Mouse (Mus musculus): ENCODE results near the gene 2310034G01Rik. TPM values are rescaled to one million over a fixed set of nuclear protein-coding genes. Genes with fewer than 3 reads are reported as not detected.

2310034G01Rik gene
- polyA plus RNA-seq, 1 experiment from 2014 or later: 2.6 TPM

- no peak overlapping the region for H3K27ac ChIP-seq (ENCODE audit: low read length)
- H3K9me3 ChIP-seq (ENCODE audit: low read length): no peaks in the 10 kb centered on the region
- no peak overlapping the region for H3K4me3 ChIP-seq (ENCODE audit: low read length)
- WGBS: 80% methylated on average over 11 of the region's 11 CpGs
- H3K4me2 ChIP-seq (replicated peaks; ENCODE audit: low read depth, low read length): no peak overlapping the region
- H3K9ac ChIP-seq (replicated peaks; ENCODE audit: low read length): no peak overlapping the region
- no peak for ATAC-seq (ENCODE audit: low FRiP score, low TSS enrichment)
- H3K36me3 ChIP-seq (ENCODE audit: insufficient read depth, low read length): no peaks in the 10 kb centered on the region
- H3K27me3 ChIP-seq (ENCODE audit: insufficient read depth, low read length): no peaks in the 10 kb centered on the region
- peaks cover 2% of the 10 kb centered on the region; the same call in 1 of the 2 replicates for H3K4me1 ChIP-seq (ENCODE audit: insufficient read depth, low read length)
Measured at GRCm38 (mm10) chr19:46363294-46364009, 13.3 kb upstream of the 2310034G01Rik start.

- Histone ChIP-seq H3K9me3 (ENCODE audit: low read length) (no peaks in the 10 kb centered on the region), H3K9ac (replicated peaks; ENCODE audit: low read length) (no peak overlapping the region), H3K36me3 (ENCODE audit: insufficient read depth, low read length) (no peaks in the 10 kb centered on the region), H3K4me3 (ENCODE audit: low read length) (no peak overlapping the region), H3K27me3 (ENCODE audit: insufficient read depth, low read length) (0 out of 2 replicates have a peak, but pooled peaks cover 4% of the 10 kb centered on the region), H3K4me2 (replicated peaks; ENCODE audit: low read depth, low read length) (no peak overlapping the region), H3K27ac (ENCODE audit: low read length) (no peak overlapping the region), H3K4me1 (ENCODE audit: insufficient read depth, low read length) (peaks cover 13% of the 10 kb centered on the region)
- no peak for ATAC-seq (ENCODE audit: low FRiP score, low TSS enrichment)
- 86% methylated on average over 8 of the region's 8 CpGs for WGBS
Measured at GRCm38 (mm10) chr19:46362104-46362503, 12.0 kb upstream of the 2310034G01Rik start.

- H3K9ac ChIP-seq (replicated peaks; ENCODE audit: low read length): no peak overlapping the region
- H3K4me2 ChIP-seq (replicated peaks; ENCODE audit: low read depth, low read length): peak overlapping the region; percentile 90
- no peak for ATAC-seq (ENCODE audit: low FRiP score, low TSS enrichment)
- H3K27me3 ChIP-seq (ENCODE audit: insufficient read depth, low read length): peaks cover 6% of the 10 kb centered on the region; the same call in 1 of the 2 replicates
- 62% methylated on average over 4 of the region's 4 CpGs for WGBS
- no peaks in the 10 kb centered on the region for H3K36me3 ChIP-seq (ENCODE audit: insufficient read depth, low read length)
- H3K9me3 ChIP-seq (ENCODE audit: low read length): no peaks in the 10 kb centered on the region
- H3K4me1 ChIP-seq (ENCODE audit: insufficient read depth, low read length): peaks cover 13% of the 10 kb centered on the region
- no peak overlapping the region for H3K4me3 ChIP-seq (ENCODE audit: low read length)
- H3K27ac ChIP-seq (ENCODE audit: low read length): peak overlapping the region; percentile 3; the same call in 1 of the 2 replicates
Measured at GRCm38 (mm10) chr19:46358381-46358780, 8.3 kb upstream of the 2310034G01Rik start.

- no peaks in the 10 kb centered on the region for H3K9me3 ChIP-seq (ENCODE audit: low read length)
- peak overlapping the region; percentile 60 for H3K4me3 ChIP-seq (ENCODE audit: low read length)
- peak; percentile 68 for ATAC-seq (ENCODE audit: low FRiP score, low TSS enrichment)
Measured at GRCm38 (mm10) chr19:46357344-46358280, 7.5 kb upstream of the 2310034G01Rik start.

GRCm38 (mm10) chr19:46356701-46357138 is 6.6 kb upstream of the 2310034G01Rik start:
- Histone ChIP-seq H3K27me3 (ENCODE audit: insufficient read depth, low read length) (peaks cover 6% of the 10 kb centered on the region; the same call in 1 of the 2 replicates), H3K9me3 (ENCODE audit: low read length) (no peaks in the 10 kb centered on the region), H3K4me3 (ENCODE audit: low read length) (peak overlapping the region; percentile 60), H3K27ac (ENCODE audit: low read length) (no peak overlapping the region), H3K4me1 (ENCODE audit: insufficient read depth, low read length) (peaks cover 13% of the 10 kb centered on the region), H3K9ac (replicated peaks; ENCODE audit: low read length) (peak overlapping the region; percentile 74), H3K36me3 (ENCODE audit: insufficient read depth, low read length) (no peaks in the 10 kb centered on the region), H3K4me2 (replicated peaks; ENCODE audit: low read depth, low read length) (peak overlapping the region; percentile 90)
- WGBS: under 1% methylated on average over 28 of the region's 29 CpGs
- peak; percentile 86 for ATAC-seq (ENCODE audit: low FRiP score, low TSS enrichment)

More at GRCm38 (mm10) chr19:46357344-46358280, 7.5 kb upstream of the 2310034G01Rik start:
- peak overlapping the region; percentile 74 for H3K9ac ChIP-seq (replicated peaks; ENCODE audit: low read length)
- peaks cover 6% of the 10 kb centered on the region; the same call in 1 of the 2 replicates for H3K27me3 ChIP-seq (ENCODE audit: insufficient read depth, low read length)
- H3K4me1 ChIP-seq (ENCODE audit: insufficient read depth, low read length): peaks cover 13% of the 10 kb centered on the region
- no peaks in the 10 kb centered on the region for H3K36me3 ChIP-seq (ENCODE audit: insufficient read depth, low read length)
- peak overlapping the region; percentile 90 for H3K4me2 ChIP-seq (replicated peaks; ENCODE audit: low read depth, low read length)
- H3K27ac ChIP-seq (ENCODE audit: low read length): peak overlapping the region; percentile 3; the same call in 1 of the 2 replicates
- 13% methylated on average over 25 of the region's 25 CpGs for WGBS

- ATAC-seq (ENCODE audit: low FRiP score, low TSS enrichment): peak; percentile 41; the same call in 1 of the 2 replicates
- 24% methylated on average over 6 of the region's 6 CpGs for WGBS
Measured at GRCm38 (mm10) chr19:46349550-46349949, 552 bp downstream of the 2310034G01Rik start.

GRCm38 (mm10) chr19:46348761-46349458 is 1.2 kb downstream of the 2310034G01Rik start:
- Histone ChIP-seq H3K4me2 (replicated peaks; ENCODE audit: low read depth, low read length) (peak overlapping the region; percentile 96), H3K27me3 (ENCODE audit: insufficient read depth, low read length) (no peaks in the 10 kb centered on the region), H3K9ac (replicated peaks; ENCODE audit: low read length) (peak overlapping the region; percentile 86), H3K4me1 (ENCODE audit: insufficient read depth, low read length) (peaks cover 17% of the 10 kb centered on the region), H3K27ac (ENCODE audit: low read length) (peak overlapping the region; percentile 77), H3K36me3 (ENCODE audit: insufficient read depth, low read length) (no peaks in the 10 kb centered on the region), H3K4me3 (ENCODE audit: low read length) (peak overlapping the region; percentile 72), H3K9me3 (ENCODE audit: low read length) (no peaks in the 10 kb centered on the region)
- under 1% methylated on average over 65 of the region's 78 CpGs for WGBS
- ATAC-seq (ENCODE audit: low FRiP score, low TSS enrichment): peak; percentile 91

More at GRCm38 (mm10) chr19:46349550-46349949, 552 bp downstream of the 2310034G01Rik start:
- no peaks in the 10 kb centered on the region for H3K36me3 ChIP-seq (ENCODE audit: insufficient read depth, low read length)
- H3K4me1 ChIP-seq (ENCODE audit: insufficient read depth, low read length): peaks cover 17% of the 10 kb centered on the region
- H3K27ac ChIP-seq (ENCODE audit: low read length): no peak overlapping the region
- peak overlapping the region; percentile 96 for H3K4me2 ChIP-seq (replicated peaks; ENCODE audit: low read depth, low read length)
- peak overlapping the region; percentile 72 for H3K4me3 ChIP-seq (ENCODE audit: low read length)
- H3K9ac ChIP-seq (replicated peaks; ENCODE audit: low read length): peak overlapping the region; percentile 86
- H3K9me3 ChIP-seq (ENCODE audit: low read length): no peaks in the 10 kb centered on the region
- no peaks in the 10 kb centered on the region for H3K27me3 ChIP-seq (ENCODE audit: insufficient read depth, low read length)

- ATAC-seq (ENCODE audit: low FRiP score, low TSS enrichment): no peak
Measured at GRCm38 (mm10) chr19:46347936-46348668, 2.0 kb downstream of the 2310034G01Rik start.

More at GRCm38 (mm10) chr19:46347936-46348668, 2.0 kb downstream of the 2310034G01Rik start:
- no peaks in the 10 kb centered on the region for H3K9me3 ChIP-seq (ENCODE audit: low read length)
- no peaks in the 10 kb centered on the region for H3K36me3 ChIP-seq (ENCODE audit: insufficient read depth, low read length)
- H3K9ac ChIP-seq (replicated peaks; ENCODE audit: low read length): peak overlapping the region; percentile 86
- H3K27ac ChIP-seq (ENCODE audit: low read length): peak overlapping the region; percentile 77
- H3K4me2 ChIP-seq (replicated peaks; ENCODE audit: low read depth, low read length): peak overlapping the region; percentile 96
- peak overlapping the region; percentile 72 for H3K4me3 ChIP-seq (ENCODE audit: low read length)
- WGBS: 29% methylated on average over 14 of the region's 14 CpGs
- peaks cover 17% of the 10 kb centered on the region for H3K4me1 ChIP-seq (ENCODE audit: insufficient read depth, low read length)
- 0 out of 2 replicates have a peak, but pooled peaks cover 2% of the 10 kb centered on the region for H3K27me3 ChIP-seq (ENCODE audit: insufficient read depth, low read length)
